Mouse (Mus musculus): Measurements from ENCODE around the gene Kalrn. TPM values are rescaled to one million over a fixed set of nuclear protein-coding genes. Genes with fewer than 3 reads are reported as not detected.

Kalrn gene
- polyA plus RNA-seq, 1 experiment from 2014 or later = 30.5 TPM

- WGBS = 84% methylated on average over 6 of the region's 6 CpGs
- no peaks in the 10 kb centered on the region for H3K27me3 ChIP-seq (ENCODE audit: control insufficient read depth, insufficient read depth, low read length)
- H3K4me1 ChIP-seq (replicated peaks; ENCODE audit: control insufficient read depth, insufficient read depth, low read length) = peaks cover 15% of the 10 kb centered on the region
These were observed 646.0 kb downstream of the Kalrn start for GRCm38 (mm10) chr16:33927263-33927824.

GRCm38 (mm10) chr16:33923758-33924157, 649.6 kb downstream of the Kalrn start:
- no peak for ATAC-seq (ENCODE audit: low FRiP score)
- H3K4me3 ChIP-seq (replicated peaks; ENCODE audit: low read length) = no peak overlapping the region
- WGBS = 94% methylated on average over 8 of the region's 8 CpGs

More at GRCm38 (mm10) chr16:33927263-33927824, 646.0 kb downstream of the Kalrn start:
- H3K9me3 ChIP-seq (ENCODE audit: control insufficient read depth, low read length) = no peaks in the 10 kb centered on the region
- no peak overlapping the region for H3K4me3 ChIP-seq (replicated peaks; ENCODE audit: low read length)
- no peak overlapping the region for H3K27ac ChIP-seq
- no peak overlapping the region for H3K9ac ChIP-seq
- DNase-seq (ENCODE audit: low spot score) = no peak
- no peak for ATAC-seq (ENCODE audit: low FRiP score)
- no peaks in the 10 kb centered on the region for H3K36me3 ChIP-seq (replicated peaks; ENCODE audit: control insufficient read depth, insufficient read depth)
- H3K4me2 ChIP-seq (replicated peaks) = no peak overlapping the region

GRCm38 (mm10) chr16:33923001-33923316, 650.4 kb downstream of the Kalrn start:
- ATAC-seq (ENCODE audit: low FRiP score) = no peak
- Histone ChIP-seq H3K4me1 (replicated peaks; ENCODE audit: control insufficient read depth, insufficient read depth, low read length) (0 out of 2 replicates have a peak, but pooled peaks cover 11% of the 10 kb centered on the region), H3K4me2 (replicated peaks) (no peak overlapping the region), H3K9me3 (ENCODE audit: control insufficient read depth, low read length) (no peaks in the 10 kb centered on the region), H3K4me3 (replicated peaks; ENCODE audit: low read length) (no peak overlapping the region), H3K36me3 (replicated peaks; ENCODE audit: control insufficient read depth, insufficient read depth) (no peaks in the 10 kb centered on the region), H3K27ac (no peak overlapping the region), H3K27me3 (ENCODE audit: control insufficient read depth, insufficient read depth, low read length) (no peaks in the 10 kb centered on the region), H3K9ac (no peak overlapping the region)
- no peak for DNase-seq (ENCODE audit: low spot score)
- WGBS = 74% methylated on average over 5 of the region's 5 CpGs

More at GRCm38 (mm10) chr16:33923758-33924157, 649.6 kb downstream of the Kalrn start:
- Histone ChIP-seq H3K27me3 (ENCODE audit: control insufficient read depth, insufficient read depth, low read length) (no peaks in the 10 kb centered on the region), H3K36me3 (replicated peaks; ENCODE audit: control insufficient read depth, insufficient read depth) (no peaks in the 10 kb centered on the region), H3K27ac (no peak overlapping the region), H3K9me3 (ENCODE audit: control insufficient read depth, low read length) (no peaks in the 10 kb centered on the region), H3K4me1 (replicated peaks; ENCODE audit: control insufficient read depth, insufficient read depth, low read length) (peaks cover 17% of the 10 kb centered on the region), H3K9ac (no peak overlapping the region), H3K4me2 (replicated peaks) (no peak overlapping the region)
- no peak for DNase-seq (ENCODE audit: low spot score)

GRCm38 (mm10) chr16:33922111-33923000, 651.0 kb downstream of the Kalrn start:
- H3K4me3 ChIP-seq (replicated peaks; ENCODE audit: low read length) = no peak overlapping the region
- ATAC-seq (ENCODE audit: low FRiP score) (peak; percentile 48; the same call in 1 of the 2 replicates), DNase-seq (ENCODE audit: low spot score) (no peak)
- 58% methylated on average over 18 of the region's 18 CpGs for WGBS
- no peaks in the 10 kb centered on the region for H3K36me3 ChIP-seq (replicated peaks; ENCODE audit: control insufficient read depth, insufficient read depth)
- no peak overlapping the region for H3K4me2 ChIP-seq (replicated peaks)
- no peak overlapping the region; the same call in 1 of the 2 replicates for H3K27ac ChIP-seq
- H3K27me3 ChIP-seq (ENCODE audit: control insufficient read depth, insufficient read depth, low read length) = no peaks in the 10 kb centered on the region
- no peaks in the 10 kb centered on the region for H3K9me3 ChIP-seq (ENCODE audit: control insufficient read depth, low read length)
- no peak overlapping the region for H3K9ac ChIP-seq
- 0 out of 2 replicates have a peak, but pooled peaks cover 11% of the 10 kb centered on the region for H3K4me1 ChIP-seq (replicated peaks; ENCODE audit: control insufficient read depth, insufficient read depth, low read length)

- 93% methylated on average over 5 of the region's 5 CpGs for WGBS
These were observed 651.8 kb downstream of the Kalrn start for GRCm38 (mm10) chr16:33921514-33921913.

More at GRCm38 (mm10) chr16:33921514-33921913, 651.8 kb downstream of the Kalrn start:
- Histone ChIP-seq H3K9me3 (ENCODE audit: control insufficient read depth, low read length) (no peaks in the 10 kb centered on the region), H3K4me1 (replicated peaks; ENCODE audit: control insufficient read depth, insufficient read depth, low read length) (peaks cover 16% of the 10 kb centered on the region), H3K4me2 (replicated peaks) (no peak overlapping the region), H3K27ac (no peak overlapping the region), H3K9ac (no peak overlapping the region), H3K4me3 (replicated peaks; ENCODE audit: low read length) (no peak overlapping the region), H3K27me3 (ENCODE audit: control insufficient read depth, insufficient read depth, low read length) (no peaks in the 10 kb centered on the region), H3K36me3 (replicated peaks; ENCODE audit: control insufficient read depth, insufficient read depth) (no peaks in the 10 kb centered on the region)
- DNase-seq (ENCODE audit: low spot score) = no peak
- ATAC-seq (ENCODE audit: low FRiP score) = no peak

Other genes starting within 250 kb of the Kalrn start
- gene Ropn1, start 76.4 kb upstream of the Kalrn start, polyA plus RNA-seq (2014; fragmentation: Nextera tagmentation; extraction: Ambion mirVana) = 0.24 TPM in 1 of 2 replicates, not detected in the other
- gene Ccdc14, start 117.1 kb upstream of the Kalrn start, polyA plus RNA-seq (2014; fragmentation: Nextera tagmentation; extraction: Ambion mirVana) = 4.4 TPM in 2 replicates
- gene Mylk, start 171.7 kb upstream of the Kalrn start, polyA plus RNA-seq (2014; fragmentation: Nextera tagmentation; extraction: Ambion mirVana) = 5.0 and 7.7 TPM in 2 replicates

Data from hindbrain, embryonic 14.5 days (tissue).